Mouse (Mus musculus) ZHBTc4 (cell line): ENCODE results near the gene Dcst2.

Experiments
- DNase-seq: peaks from one replicate; pipeline ENCODE4 v3.0.0-alpha.2; 2011; ENCODE audit warnings: low read depth, low spot score

Dcst2 gene

DNA sequence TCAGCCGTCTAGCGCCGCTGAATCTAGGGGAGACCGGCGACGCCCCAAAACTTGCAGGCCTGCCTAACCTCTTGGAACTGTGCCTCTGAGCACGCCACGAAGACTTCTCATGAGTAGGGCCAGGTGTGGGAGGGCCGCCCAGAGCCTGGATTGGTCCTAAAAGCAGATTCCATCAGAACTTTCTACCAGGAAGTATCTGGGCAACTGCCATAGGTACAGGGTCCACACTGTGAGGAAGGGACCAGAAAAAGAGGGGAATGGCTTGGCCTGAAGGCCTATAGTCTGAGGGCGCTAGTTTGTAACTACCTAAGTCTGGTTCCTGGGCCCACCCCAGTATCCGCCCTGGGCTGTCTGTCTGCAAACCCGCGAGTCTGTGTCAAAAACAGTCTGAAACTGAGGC, 30.2 kb upstream of the Dcst2 start:
- DNase-seq = no peak

DNA sequence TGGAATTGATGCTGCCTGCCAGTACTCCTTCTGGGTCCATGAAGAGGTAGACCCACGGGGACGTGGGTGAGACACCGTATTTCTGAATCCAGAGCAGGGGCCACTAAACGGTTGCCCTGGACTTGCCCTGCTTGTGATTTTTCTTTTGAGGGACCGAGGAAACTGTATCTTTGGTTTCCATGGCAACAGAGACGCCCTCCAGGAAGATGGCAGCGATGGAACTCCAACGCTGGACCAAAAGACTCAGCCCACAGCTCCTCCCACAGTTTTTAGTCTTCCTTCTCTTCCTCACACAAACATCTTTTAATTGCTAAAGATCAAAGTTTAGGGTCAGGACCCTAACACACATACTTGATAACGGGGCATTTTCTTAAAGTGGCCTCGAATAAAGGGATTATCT, 29.8 kb upstream of the Dcst2 start:
- no peak for DNase-seq

DNA sequence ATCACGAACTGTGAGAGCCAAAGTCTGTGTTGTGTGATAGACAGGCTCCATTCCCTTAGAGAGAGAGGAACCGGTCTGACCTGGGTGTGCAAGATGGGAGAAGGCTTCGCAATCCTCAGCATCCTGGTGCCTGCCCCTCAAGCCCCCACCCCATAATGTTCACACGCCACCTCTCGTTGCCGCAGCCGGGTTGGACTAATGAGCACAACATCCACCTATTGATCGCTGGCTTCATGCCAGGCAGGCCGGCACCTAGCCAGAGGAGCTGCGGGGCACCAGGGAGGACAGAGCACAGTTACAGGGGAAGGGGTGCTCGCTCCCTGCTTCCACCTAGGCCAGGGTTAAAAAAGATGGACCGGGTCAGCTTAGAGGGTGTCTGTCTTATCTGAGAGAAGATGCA, 29.3 kb upstream of the Dcst2 start:
- DNase-seq = no peak

DNA sequence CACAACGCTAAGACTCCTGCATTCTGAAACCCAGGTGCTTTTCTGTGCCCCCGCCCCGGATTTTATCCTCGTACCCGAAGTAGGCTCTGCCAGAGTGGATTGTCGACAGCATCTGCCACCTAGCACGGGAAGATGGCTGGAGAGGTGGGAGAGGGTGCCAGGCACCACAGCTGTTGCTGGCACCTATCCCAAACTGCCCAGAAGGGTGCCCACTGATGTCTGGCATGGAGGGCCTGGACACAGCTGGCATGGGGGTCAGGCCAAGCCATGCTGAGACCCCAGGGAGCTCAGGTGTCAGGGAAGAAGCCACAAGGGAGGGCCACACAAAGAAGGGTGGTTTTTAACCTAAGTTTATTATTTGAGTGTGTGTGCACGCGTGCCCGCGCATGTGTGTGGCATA, 28.7 kb upstream of the Dcst2 start:
- DNase-seq = no peak

DNA sequence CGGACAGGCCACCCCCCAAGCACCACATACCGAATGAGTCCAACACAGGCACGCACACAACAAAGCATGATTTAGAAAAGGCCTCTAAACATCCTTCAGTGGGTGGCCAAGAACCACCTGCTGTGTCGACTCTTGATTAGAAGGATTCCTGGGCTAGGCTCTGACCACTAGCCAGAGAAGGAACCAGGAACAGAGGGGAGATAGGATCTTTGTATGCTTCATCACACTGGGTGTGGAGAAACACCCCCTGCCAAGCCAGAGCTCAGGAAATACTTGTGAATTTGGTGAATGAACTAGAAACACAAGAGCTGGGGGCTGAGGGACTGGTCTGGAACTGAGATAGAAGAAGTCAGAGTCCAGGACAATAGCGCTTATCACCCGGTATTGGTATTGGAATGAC, 25.2 kb upstream of the Dcst2 start:
- DNase-seq = peak; percentile 56

DNA sequence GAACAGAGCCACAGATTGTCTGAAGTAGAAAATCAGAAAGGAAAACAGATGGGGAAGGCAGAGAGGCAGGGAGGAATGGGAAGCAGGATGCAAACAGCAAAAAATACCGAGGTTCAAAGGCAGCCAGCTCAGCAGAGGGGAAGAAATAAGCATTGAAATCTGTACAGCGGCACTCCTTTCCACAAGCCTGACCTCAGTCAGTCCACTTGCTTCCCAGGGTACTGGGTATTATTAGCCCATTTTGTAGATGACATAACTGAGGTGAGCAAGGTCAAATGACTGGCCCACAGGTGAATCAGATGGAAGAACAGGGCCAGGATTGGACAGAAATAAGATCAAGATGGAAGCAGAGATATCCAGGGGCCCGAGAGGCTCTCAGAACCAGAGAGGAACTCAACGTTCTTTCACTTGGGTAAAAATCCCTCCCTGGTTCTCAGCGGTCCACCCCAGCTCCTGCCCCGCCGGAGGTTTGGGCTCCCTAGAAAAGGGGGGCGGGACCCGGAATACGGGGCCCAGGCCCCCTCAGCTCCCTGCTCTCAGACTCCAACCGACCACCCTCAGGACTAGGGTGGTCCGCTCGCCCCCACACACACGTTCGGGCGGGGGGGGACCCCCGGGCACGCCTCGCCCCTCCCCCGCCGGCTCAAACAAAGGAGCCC, 24.6 kb upstream of the Dcst2 start:
- DNase-seq = no peak

DNA sequence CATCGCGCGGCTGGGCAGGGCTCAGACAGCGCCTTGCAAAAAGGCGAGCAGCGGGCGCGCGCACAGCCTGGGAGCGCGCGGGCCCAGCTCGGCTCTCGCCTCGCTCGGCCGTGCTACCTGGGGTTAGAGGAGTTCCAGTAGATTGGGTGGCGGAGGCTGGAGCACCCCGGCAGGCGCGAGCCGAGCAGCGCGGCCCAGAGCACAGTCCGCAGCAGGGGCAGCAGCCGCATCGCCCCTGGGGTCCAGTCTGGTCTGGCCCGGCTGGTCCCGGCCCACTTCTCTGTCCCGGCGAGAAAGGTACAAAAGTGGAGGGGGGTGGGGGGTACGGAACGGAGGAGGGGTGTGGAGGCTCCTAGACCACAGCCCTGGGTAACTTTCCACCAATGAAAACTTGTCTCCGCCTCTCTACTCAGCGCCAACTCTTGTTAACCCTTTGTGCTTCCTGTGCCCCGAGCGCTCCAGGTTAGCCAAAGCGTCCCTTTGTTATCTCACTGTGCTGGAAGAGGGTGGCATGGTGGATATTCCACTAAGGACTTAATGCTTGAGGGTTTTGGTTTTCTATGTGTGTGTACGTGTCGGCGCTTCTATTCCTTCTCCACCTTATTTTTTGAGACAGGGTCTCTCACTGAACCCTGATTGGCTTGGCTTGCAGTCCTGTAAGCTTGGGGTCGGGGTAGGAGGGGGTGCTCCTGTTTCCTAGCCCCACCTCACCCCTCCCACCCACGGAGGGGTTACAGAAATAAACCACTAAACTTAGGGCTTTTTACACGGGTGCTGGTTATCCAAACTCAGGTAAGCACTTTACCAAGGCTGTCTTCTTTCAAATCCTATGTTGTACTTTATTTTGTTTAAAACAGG, 23.8 kb upstream of the Dcst2 start, which contains the start of gene Efna4:
TSS of gene Efna4 (minus strand) at position 308 of the 858 bp plus-strand sequence.
- DNase-seq = peak; percentile 92

DNA sequence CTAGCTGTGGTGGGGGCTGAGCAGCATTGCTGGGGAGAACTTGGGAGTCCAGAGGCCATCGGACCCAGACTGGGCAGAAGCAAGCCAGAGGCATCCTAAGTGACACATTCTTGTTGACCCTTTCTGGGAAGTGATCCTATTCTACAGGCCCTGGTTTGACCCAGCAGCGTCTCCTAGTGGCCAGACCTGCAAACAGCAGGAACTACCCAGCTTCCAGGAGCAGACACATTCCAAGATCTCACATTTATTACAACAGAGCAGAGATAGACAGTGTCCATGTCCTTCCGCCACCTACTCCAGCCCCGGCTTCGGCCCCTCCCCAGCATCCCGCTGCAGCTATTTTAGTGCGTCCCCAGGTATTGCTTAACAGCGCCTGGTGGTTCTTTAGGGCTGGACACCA, 22.4 kb upstream of the Dcst2 start:
- DNase-seq = peak; percentile 92

DNA sequence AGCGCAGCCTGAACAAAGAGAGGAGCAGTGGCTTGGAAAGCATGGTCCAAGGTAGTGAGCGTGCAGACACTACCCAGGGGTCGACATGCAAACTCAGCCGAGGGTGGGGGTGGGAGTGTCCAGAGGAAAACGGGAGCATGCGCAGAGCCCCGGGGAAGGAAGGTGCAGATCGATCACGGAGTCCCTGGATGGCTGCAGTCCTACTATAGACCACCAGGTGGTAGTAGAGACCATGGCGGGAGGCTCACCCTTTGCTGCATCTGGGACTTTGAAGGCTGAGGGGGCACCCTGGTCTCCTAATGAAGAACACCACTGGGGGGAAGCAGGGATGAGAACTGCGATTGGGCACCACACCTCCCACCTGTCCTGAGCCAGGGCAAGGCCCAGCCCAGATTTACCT, 21.3 kb upstream of the Dcst2 start:
- peak; percentile 92 for DNase-seq

DNA sequence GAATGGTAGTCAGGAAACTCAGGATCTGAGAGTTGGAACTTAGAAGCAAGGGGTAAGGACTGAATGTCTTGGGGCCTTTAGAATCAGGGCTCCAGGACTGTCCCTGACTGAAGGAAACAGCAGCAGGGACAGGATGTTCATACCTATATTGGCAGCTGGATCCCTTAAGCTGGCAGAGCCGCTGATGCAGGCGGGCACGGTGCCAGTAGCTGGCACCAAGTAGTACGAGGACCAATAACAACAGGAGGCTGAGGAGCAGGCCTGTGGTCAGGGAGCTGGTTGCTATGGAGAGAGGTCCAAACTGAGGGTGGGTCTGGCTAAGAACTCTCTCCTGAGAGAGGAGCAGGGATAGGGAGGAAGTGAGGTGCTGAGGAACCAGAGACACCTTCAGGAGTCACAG, 20.0 kb upstream of the Dcst2 start:
- no peak for DNase-seq

DNA sequence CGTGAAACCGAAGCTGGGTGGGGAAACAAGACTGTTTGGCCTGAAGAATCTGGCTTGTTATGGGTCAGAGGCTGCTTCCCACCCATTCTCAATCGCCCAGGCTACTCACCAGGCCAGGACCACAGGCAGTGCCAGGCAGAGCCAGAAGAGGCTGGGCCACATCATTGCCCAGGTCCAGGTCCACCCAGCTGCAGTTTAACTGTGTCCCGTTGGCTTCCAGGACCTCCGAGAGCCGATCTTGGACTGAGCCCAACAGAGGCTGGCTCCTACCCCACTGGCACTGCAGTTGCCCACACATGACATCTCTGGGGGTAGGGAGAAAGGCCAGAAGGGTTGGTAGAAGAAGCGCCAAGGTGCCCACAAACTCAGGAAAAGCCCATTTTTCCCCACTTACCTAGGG, 18.5 kb upstream of the Dcst2 start:
- no peak for DNase-seq

DNA sequence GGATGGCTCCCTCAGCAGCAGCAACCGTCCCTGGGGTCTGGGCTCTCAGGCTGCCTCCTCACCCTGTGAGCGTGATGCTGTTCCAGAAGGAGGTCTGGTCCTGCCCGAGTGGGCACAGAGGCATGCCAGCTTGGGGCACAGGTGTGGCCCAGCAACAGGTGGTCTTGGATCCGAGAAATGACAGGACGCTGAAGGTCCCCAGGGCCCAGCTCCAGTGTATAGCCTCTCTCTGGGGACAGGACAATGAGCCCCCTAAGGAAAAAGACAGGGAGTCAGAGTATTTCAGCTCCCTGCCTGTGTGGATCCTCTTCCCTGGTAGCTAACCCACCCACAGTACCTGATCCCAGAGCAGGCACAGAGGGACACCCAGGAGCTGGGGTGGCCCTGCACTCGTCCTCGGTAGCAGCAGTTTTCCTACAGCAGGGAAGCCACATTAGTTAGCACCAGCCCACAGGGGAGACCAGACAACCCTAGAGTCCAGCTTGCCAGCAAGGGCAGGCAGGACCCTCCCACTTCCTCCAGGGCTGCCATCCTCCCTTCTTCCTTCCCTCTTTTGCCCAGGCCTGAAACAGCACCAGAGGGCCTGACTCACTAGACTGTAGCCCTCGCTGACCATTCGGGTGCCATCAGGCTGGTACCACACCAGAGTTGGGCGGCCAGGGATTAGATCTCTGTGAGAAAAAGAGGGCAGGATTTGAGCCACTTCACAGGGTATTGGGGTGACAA, 14.8 kb upstream of the Dcst2 start:
- no peak for DNase-seq

DNA sequence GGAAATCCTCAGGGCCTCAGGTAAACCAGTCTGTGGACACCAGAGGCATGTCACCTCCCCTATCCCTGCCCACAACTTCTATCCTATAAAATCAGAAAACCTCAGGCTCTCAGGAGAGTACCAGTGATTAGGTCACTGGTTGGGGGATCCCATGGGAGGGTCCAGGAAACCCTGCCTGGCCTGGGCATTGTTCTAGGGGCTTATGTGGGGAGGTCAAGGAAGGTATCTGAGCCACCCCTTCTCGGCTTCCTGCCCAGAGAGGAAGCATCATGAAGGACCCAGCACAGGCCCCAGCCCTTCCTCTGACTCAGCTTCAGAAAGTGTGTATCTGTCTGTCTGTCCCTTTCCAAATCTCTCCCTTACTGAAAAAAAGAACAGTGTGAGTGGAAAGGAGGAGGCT, 13.9 kb upstream of the Dcst2 start:
- no peak for DNase-seq

DNA sequence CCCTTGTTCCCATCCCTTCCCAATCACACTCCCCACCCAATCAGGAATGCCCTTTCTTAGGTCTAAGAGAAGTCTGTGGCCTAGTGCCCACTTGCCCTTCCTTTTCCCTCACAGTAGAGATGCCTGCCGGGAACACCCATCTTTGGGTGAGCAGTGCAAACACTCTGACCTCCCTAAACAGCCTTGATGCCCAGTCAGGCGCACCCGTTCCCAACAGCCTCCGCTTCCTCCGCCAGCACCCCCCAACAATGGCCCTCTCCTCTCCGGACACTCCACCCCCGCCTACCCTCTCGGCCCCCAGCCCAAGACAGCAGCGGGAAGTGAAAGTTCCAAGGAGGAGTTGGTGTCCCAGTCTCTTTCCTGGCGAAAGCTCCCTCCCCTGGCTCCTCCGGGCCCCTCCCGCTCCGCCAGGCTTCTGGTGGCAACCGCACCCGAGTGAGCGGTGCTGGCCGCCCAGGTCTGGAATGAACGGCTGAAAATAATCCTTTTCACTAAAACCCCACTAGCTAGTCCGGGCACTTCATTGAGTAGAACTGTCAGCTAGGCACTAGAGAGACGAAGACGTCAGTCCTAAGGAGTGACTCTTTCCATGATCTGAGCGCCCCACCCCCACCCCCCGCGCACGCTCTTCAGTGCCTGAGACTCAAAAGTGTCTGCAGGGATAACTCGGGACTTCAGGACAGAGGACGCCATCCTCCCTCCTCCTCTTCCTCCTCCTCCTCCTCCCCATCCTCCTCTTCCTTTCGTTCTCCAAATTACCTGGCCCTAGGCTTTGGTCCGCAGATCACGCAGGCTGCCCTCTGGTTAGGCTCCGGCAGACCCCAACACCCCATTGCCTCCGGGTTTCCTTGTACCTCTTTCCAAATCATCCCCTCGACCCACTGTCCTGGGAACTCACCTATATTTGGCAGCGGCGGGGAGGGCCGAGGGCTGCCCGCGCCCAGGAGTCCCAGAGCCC, 12.6 kb upstream of the Dcst2 start:
- DNase-seq = peak; percentile 86

DNA sequence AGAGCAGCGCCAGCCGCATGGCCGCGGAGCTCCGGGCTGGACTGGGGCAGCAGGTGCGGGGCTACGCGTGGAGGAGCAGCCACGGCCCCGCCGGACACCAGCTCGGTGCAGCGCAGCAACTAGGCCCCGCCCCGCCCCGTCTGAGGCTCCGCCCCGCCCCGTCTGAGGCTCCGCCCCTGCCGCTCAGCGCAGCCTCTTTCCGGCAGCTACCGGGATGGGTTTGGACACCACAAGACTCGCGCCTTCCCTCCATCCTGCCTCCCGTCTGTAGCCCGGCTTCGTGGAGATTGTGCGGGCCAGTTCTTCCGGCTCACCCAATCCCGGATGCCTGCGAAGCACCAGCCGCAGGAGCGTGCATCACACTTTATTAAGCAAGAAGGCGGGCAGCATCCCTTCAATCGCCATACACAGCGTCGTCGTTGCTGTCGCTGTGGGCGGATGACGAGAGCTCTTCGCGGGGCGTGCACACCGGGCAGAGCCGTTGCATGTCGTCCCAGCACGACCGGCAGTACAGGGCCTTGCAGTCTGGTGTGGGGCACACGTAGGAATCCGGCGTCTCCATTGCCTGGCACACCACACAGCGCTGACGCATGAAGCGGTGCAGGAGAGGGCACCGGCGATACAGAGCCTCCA, 11.8 kb upstream of the Dcst2 start, which contains the start of gene Adam15:
TSS of gene Adam15 (minus strand) at position 128 of the 633 bp plus-strand sequence.
- peak; percentile 93 for DNase-seq

DNA sequence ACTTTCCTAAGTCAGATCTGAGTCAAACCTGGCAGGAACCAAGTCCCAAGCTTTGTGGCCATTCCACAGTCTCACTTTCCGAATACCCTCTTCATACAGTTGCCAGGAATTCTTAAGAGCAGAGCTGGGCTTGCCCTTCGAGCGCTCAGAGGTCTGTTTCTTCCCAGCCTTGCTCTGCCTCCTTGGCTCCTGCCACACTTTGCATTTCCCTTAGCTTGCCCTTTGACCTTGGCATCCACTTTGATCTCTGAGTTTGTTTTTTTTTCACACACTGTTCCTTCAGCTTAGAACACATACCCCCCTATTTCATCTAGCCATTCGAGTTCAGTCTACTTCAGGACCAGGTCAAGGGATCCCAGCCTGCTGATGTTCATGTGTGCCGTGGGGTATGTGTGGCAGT, 10.5 kb upstream of the Dcst2 start:
- DNase-seq = no peak

DNA sequence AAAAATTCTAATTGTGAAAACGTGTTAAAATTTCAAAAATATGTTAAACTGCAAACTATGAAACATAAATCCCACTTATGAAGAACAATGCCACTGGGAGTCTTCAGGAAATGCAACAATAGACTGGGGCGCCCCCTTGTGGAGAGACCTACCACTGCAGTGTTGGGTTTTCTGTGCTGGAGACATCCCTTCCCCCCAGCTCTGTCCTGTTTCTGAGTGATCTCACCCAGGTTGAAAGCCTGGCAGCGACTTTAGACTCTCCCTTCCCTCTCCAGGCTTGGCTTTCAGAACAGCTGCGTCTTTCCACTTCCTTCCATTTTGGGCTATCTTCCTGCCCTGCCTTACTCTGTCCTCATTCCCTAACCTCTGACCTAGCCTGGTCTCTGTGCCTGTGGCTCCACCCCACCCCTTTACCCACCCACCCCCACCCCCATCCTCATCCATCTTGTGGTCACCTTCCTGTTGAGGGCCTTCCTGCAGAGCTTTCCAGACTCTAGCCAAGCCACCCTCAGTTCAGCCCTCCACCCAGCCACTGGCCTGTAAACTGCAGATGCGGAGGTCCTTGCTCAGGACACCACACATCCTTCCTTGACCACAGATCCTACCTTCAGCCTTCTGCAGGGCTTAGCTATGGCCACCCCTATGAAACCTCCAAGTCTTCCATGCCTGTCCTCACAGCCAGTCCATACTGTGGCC, 6.8 kb upstream of the Dcst2 start:
- DNase-seq = peak; percentile 87

DNA sequence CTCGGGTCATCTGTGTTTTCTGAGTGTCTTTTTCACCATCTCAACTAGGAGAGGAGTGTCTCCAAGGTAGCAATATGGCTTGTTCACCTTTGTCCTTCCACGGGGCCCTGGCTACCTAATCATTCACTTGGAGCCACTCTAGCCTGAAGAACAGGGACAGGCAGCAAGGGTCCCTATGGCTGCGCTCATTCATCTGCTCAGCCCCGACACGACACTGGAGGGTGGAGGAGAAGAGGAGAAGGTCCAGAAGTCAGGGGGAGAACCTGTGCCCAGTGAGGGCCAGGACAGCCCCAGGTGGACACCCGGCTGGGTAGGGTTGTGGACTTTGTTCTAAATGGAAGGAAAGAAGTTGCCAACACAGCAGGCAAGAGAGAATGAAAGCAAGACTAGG, 6.3 kb upstream of the Dcst2 start:
- DNase-seq = no peak

DNA sequence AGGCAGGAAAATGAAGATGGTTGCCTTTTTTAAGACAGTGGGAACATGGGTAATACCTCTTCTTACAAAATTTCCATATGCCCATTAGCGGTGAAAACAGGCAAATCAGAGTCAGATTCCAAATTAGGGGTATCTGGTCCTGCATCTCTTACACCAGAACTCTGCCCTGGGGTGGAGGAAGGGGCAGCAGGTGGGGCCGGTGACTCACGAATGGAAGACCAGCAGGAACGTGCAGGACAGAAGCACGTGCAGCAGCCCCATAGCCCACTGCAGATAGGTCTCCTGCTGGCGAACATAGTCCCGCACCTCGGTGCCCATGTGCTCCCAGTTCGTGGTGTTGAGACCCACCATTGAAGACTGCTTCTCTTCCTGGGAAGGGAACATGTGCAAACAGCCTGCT, 5.7 kb upstream of the Dcst2 start:
- no peak for DNase-seq

DNA sequence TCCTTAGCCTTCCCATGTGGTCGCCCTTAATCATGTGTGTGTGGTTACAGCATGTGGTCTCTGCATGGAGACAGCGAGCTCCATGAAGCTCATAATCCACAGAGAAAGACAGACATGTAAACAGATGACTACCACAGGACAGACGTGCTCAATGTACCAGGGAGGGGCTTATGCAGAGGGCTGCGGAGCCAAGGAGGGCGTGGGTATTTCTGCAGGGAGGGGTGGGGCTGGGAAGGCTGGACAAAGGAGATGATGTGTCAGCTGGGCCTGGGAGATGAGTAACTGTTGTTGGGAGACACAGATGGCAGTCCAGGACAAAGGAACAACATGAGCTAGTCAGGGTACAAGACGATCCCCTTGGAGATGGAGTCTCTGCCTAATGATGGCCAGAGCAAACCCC, 2.1 kb upstream of the Dcst2 start:
- peak; percentile 60 for DNase-seq
